Mouse (Mus musculus): ENCODE data around the gene Baz2b. TPM values are rescaled to one million over a fixed set of nuclear protein-coding genes. Genes with fewer than 3 reads are reported as not detected.

Baz2b gene
- polyA plus RNA-seq, 2 experiments: 36.0 to 45.6 TPM

GRCm38 (mm10) chr2:60065415-60065814 lies 144.2 kb downstream of the Baz2b start:
- Histone ChIP-seq H3K36me3 (ENCODE audit: control insufficient read depth, insufficient read depth, low read length) (peaks cover 12% of the 10 kb centered on the region), H3K4me1 (ENCODE audit: control insufficient read depth, insufficient read depth, low read length) (no peaks in the 10 kb centered on the region), H3K4me2 (replicated peaks; ENCODE audit: low read depth, low read length, severe bottlenecking) (no peak overlapping the region), H3K27ac (replicated peaks; ENCODE audit: low read depth, low read length) (no peak overlapping the region), H3K9ac (ENCODE audit: low read depth, low read length, severe bottlenecking) (no peak overlapping the region), H3K4me3 (replicated peaks; ENCODE audit: low read length) (no peak overlapping the region), H3K27me3 (ENCODE audit: control insufficient read depth, insufficient read depth, low read length) (no peaks in the 10 kb centered on the region), H3K9me3 (ENCODE audit: control insufficient read depth, low read length) (no peaks in the 10 kb centered on the region)
- no peak for DNase-seq (ENCODE audit: low spot score)
- TF ChIP-seq POLR2A (IDR thresholded peaks at IDR 0.05; ENCODE audit: borderline replicate concordance, extremely low read depth, insufficient read depth, insufficient read length): no peak
- 87% methylated on average over 5 of the region's 5 CpGs for WGBS
- ATAC-seq (ENCODE audit: low FRiP score, low read depth): no peak

- Histone ChIP-seq H3K27ac (replicated peaks; ENCODE audit: low read depth, low read length) (no peak overlapping the region), H3K27me3 (ENCODE audit: control insufficient read depth, insufficient read depth, low read length) (no peaks in the 10 kb centered on the region), H3K9me3 (ENCODE audit: control insufficient read depth, low read length) (no peaks in the 10 kb centered on the region), H3K4me2 (replicated peaks; ENCODE audit: low read depth, low read length, severe bottlenecking) (no peak overlapping the region), H3K4me1 (ENCODE audit: control insufficient read depth, insufficient read depth, low read length) (no peaks in the 10 kb centered on the region; the same call in 1 of the 2 replicates), H3K9ac (ENCODE audit: low read depth, low read length, severe bottlenecking) (no peak overlapping the region), H3K36me3 (ENCODE audit: control insufficient read depth, insufficient read depth, low read length) (peaks cover 12% of the 10 kb centered on the region), H3K4me3 (replicated peaks; ENCODE audit: low read length) (no peak overlapping the region)
- 83% methylated on average over 1 of the region's 1 CpGs for WGBS
- TF ChIP-seq POLR2A (IDR thresholded peaks at IDR 0.05; ENCODE audit: borderline replicate concordance, extremely low read depth, insufficient read depth, insufficient read length): no peak
- ATAC-seq (ENCODE audit: low FRiP score, low read depth) (no peak), DNase-seq (ENCODE audit: low spot score) (no peak)
Observed at GRCm38 (mm10) chr2:60060185-60060775, 149.4 kb downstream of the Baz2b start.

DNA sequence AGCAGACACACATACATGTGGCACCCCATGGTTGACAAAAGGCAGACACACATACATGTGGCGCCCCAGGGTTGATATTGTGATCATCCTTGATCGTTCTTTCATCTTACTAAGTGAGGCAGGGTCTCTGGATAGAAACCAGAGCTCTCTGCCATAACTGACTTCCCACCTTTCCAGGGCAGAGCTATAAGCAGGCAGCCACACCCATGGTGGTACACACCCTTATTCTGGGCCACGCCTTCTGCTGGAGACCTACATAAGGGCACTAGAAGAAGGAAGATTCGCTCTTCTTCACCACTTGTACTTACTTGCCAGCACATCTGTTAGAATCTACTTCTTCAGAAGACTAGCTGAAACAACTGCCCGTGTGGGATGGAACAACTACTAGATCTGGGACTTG lies 150.3 kb downstream of the Baz2b start:
- WGBS: 93% methylated on average over 5 of the region's 5 CpGs
- DNase-seq (ENCODE audit: low spot score) (no peak), ATAC-seq (ENCODE audit: low FRiP score, low read depth) (no peak)
- Histone ChIP-seq H3K4me1 (ENCODE audit: control insufficient read depth, insufficient read depth, low read length) (no peaks in the 10 kb centered on the region; the same call in 1 of the 2 replicates), H3K27ac (replicated peaks; ENCODE audit: low read depth, low read length) (no peak overlapping the region), H3K9me3 (ENCODE audit: control insufficient read depth, low read length) (no peaks in the 10 kb centered on the region), H3K4me2 (replicated peaks; ENCODE audit: low read depth, low read length, severe bottlenecking) (no peak overlapping the region), H3K36me3 (ENCODE audit: control insufficient read depth, insufficient read depth, low read length) (peaks cover 4% of the 10 kb centered on the region; the same call in 1 of the 2 replicates), H3K9ac (ENCODE audit: low read depth, low read length, severe bottlenecking) (no peak overlapping the region), H3K4me3 (replicated peaks; ENCODE audit: low read length) (no peak overlapping the region), H3K27me3 (ENCODE audit: control insufficient read depth, insufficient read depth, low read length) (no peaks in the 10 kb centered on the region)
- no peak for TF ChIP-seq POLR2A (IDR thresholded peaks at IDR 0.05; ENCODE audit: borderline replicate concordance, extremely low read depth, insufficient read depth, insufficient read length)

GRCm38 (mm10) chr2:60056043-60056442 lies 153.6 kb downstream of the Baz2b start:
- H3K27ac ChIP-seq (replicated peaks; ENCODE audit: low read depth, low read length): no peak overlapping the region
- DNase-seq (ENCODE audit: low spot score) (peak; percentile 13), ATAC-seq (ENCODE audit: low FRiP score, low read depth) (no peak)
- H3K4me3 ChIP-seq (replicated peaks; ENCODE audit: low read length): no peak overlapping the region
- no peak overlapping the region for H3K9ac ChIP-seq (ENCODE audit: low read depth, low read length, severe bottlenecking)
- WGBS: 19% methylated on average over 4 of the region's 4 CpGs
- no peaks in the 10 kb centered on the region for H3K27me3 ChIP-seq (ENCODE audit: control insufficient read depth, insufficient read depth, low read length)
- no peaks in the 10 kb centered on the region for H3K9me3 ChIP-seq (ENCODE audit: control insufficient read depth, low read length)
- no peak overlapping the region for H3K4me2 ChIP-seq (replicated peaks; ENCODE audit: low read depth, low read length, severe bottlenecking)
- H3K36me3 ChIP-seq (ENCODE audit: control insufficient read depth, insufficient read depth, low read length): no peaks in the 10 kb centered on the region
- peaks cover 7% of the 10 kb centered on the region for H3K4me1 ChIP-seq (ENCODE audit: control insufficient read depth, insufficient read depth, low read length)
- no peak for TF ChIP-seq POLR2A (IDR thresholded peaks at IDR 0.05; ENCODE audit: borderline replicate concordance, extremely low read depth, insufficient read depth, insufficient read length)

DNA sequence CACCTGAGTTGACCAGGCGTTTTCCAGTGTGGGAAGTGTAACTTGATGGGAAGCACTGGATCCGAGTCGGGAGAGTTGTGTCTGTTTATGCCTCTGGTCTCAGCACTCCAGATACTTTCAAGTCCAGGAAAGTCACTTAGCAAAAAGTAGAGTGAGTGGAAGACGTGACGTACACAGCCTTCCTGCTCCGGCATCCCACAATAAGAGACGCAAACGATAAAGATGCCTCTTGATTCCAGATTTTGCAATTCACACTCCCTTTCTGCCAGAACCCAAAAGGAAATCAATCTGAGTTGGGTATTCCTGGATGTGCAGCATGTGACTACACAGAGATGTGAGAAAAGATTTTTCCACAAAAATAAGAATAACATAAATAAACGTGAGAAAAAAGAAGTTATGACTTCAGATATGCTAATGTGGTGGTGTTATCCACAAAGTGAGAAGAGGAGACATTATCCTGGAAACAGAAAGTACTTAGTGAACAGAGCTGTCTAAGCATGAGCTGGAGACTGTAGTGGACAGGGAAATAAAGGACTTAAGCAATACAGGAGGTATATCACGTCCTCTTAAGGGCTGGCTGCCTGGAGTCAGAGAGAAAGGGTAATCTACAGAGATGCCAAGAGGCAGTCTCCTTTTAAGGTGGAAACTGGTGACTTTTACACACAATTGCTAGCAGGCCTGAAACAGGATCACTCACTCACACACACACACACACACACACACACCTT lies 154.7 kb downstream of the Baz2b start:
- Histone ChIP-seq H3K4me3 (replicated peaks; ENCODE audit: low read length) (no peak overlapping the region), H3K9ac (ENCODE audit: low read depth, low read length, severe bottlenecking) (no peak overlapping the region), H3K27ac (replicated peaks; ENCODE audit: low read depth, low read length) (no peak overlapping the region), H3K9me3 (ENCODE audit: control insufficient read depth, low read length) (no peaks in the 10 kb centered on the region), H3K4me2 (replicated peaks; ENCODE audit: low read depth, low read length, severe bottlenecking) (no peak overlapping the region), H3K27me3 (ENCODE audit: control insufficient read depth, insufficient read depth, low read length) (no peaks in the 10 kb centered on the region), H3K36me3 (ENCODE audit: control insufficient read depth, insufficient read depth, low read length) (no peaks in the 10 kb centered on the region), H3K4me1 (ENCODE audit: control insufficient read depth, insufficient read depth, low read length) (peaks cover 7% of the 10 kb centered on the region)
- WGBS: 67% methylated on average over 10 of the region's 10 CpGs
- no peak for TF ChIP-seq POLR2A (IDR thresholded peaks at IDR 0.05; ENCODE audit: borderline replicate concordance, extremely low read depth, insufficient read depth, insufficient read length)
- ATAC-seq (ENCODE audit: low FRiP score, low read depth) (no peak), DNase-seq (ENCODE audit: low spot score) (no peak)
